Mouse (Mus musculus) embryonic fibroblast, embryonic 13.5 days (primary cell): Measurements from ENCODE around the gene Olfr881.

Source experiments
- CTCF ChIP-seq: IDR thresholded peaks from 2 replicates; pipeline ENCODE4 v1.5.1; 2011; ENCODE audit warnings: mild to moderate bottlenecking, control low read depth, low read length, moderate library complexity, borderline replicate concordance; ENCODE audit not compliant: insufficient read depth
- POLR2A ChIP-seq: IDR thresholded peaks from 2 replicates; pipeline ENCODE4 v1.6.1; 2011; ENCODE audit warnings: low read depth, mild to moderate bottlenecking, control low read depth, low read length, moderate library complexity

- TF ChIP-seq CTCF = no peak
- no peak for TF ChIP-seq POLR2A
Observed at GRCm38 (mm10) chr9:38025508-38025907, 33.9 kb downstream of the Olfr881 start, which contains the start of gene Olfr883.
